ENCODE assay signal across 16 mouse cellular contexts in genomic region chr1:88214462-88214952, GRCm38 (mm10). TPM values are rescaled to one million over a fixed set of nuclear protein-coding genes. Genes with fewer than 3 reads are reported as not detected.
A peak's percentile ranks its signal among the peaks of the same experiment; 100 is the strongest.
DNase-seq lines count a peak whose midpoint lies in the region; ATAC-seq and TF ChIP-seq lines count a peak whose summit lies in the region.
"Had no signal": no experiment of that assay in that cellular context is flagged by ENCODE, and none has a peak within 500 bp of the region (broad histone marks: within the 10 kb centered on the region; RNA-seq: fewer than 3 reads in every experiment).

No protein-coding gene starts in this region.

- no peak for TF ChIP-seq CTCF in lung, postnatal 0 days (IDR thresholded peaks at IDR 0.05)

- no peak overlapping the region for H3K27ac ChIP-seq in forebrain, embryonic 14.5 days (ENCODE audit: low read depth, low read length)
- H3K27ac ChIP-seq in forebrain, embryonic 13.5 days: no peak overlapping the region
- H3K27ac ChIP-seq in lung, postnatal 0 days (ENCODE audit: low read length): no peak overlapping the region
- H3K27ac ChIP-seq: neural tube, embryonic 13.5 days had no signal

- ATAC-seq in forebrain, embryonic 14.5 days: no peak
- no peak for ATAC-seq in forebrain, embryonic 13.5 days
- no peak for ATAC-seq in lung, postnatal 0 days
- ATAC-seq in monocyte, adult 5-6 weeks (replicated peaks; ENCODE audit: insufficient number of reproducible peaks, low FRiP score, low TSS enrichment, poor library complexity, severe bottlenecking): 0 out of 2 replicates have a peak, but pooled peaks have one; percentile 1

- H3K4me3 ChIP-seq in forebrain, embryonic 14.5 days (ENCODE audit: low read depth, low read length): no peak overlapping the region
- H3K4me3 ChIP-seq in forebrain, embryonic 13.5 days: no peak overlapping the region
- no peak overlapping the region for H3K4me3 ChIP-seq in lung, postnatal 0 days (ENCODE audit: low read depth, low read length)
- H3K4me3 ChIP-seq: neural tube, embryonic 13.5 days had no signal

- 78% methylated on average over 2 of the region's 2 CpGs for WGBS in forebrain, embryonic 14.5 days
- 79% methylated on average over 2 of the region's 2 CpGs for WGBS in forebrain, embryonic 13.5 days
- WGBS in lung, postnatal 0 days: 72% methylated on average over 2 of the region's 2 CpGs

- TF ChIP-seq EP300 in lung, postnatal 0 days (IDR thresholded peaks at IDR 0.05): no peak

- no peaks in the 10 kb centered on the region for H3K36me3 ChIP-seq in forebrain, embryonic 14.5 days (ENCODE audit: control insufficient read depth, insufficient read depth, low read length)
- H3K36me3 ChIP-seq in forebrain, embryonic 13.5 days (ENCODE audit: poor library complexity, severe bottlenecking): no peaks in the 10 kb centered on the region
- H3K36me3 ChIP-seq in lung, postnatal 0 days (ENCODE audit: insufficient read depth, low read length): no peaks in the 10 kb centered on the region
- H3K36me3 ChIP-seq: neural tube, embryonic 13.5 days had no signal

- peak; percentile 0 for DNase-seq in forebrain, embryonic 14.5 days (ENCODE audit: low spot score)
- DNase-seq in lung, postnatal 0 days (ENCODE audit: low spot score): peak; percentile 23
- DNase-seq in lung, postnatal 10 days: no peak
- peak; percentile 2 for DNase-seq in R1 (ENCODE audit: low read depth, low spot score)
- DNase-seq in testis, postnatal 10 days (ENCODE audit: low spot score): no peak
- DNase-seq in kidney, postnatal 14 days: no peak
- DNase-seq: adrenal gland, postnatal 25 days; cerebellum, adult 9-11 months; kidney, adult 8-10 months; lung, postnatal 36 days; thymus, postnatal 25 days had no signal

- no peaks in the 10 kb centered on the region for H3K4me1 ChIP-seq in forebrain, embryonic 14.5 days (ENCODE audit: control insufficient read depth, insufficient read depth, low read length)
- no peaks in the 10 kb centered on the region for H3K4me1 ChIP-seq in forebrain, embryonic 13.5 days
- no peaks in the 10 kb centered on the region for H3K4me1 ChIP-seq in lung, postnatal 0 days (ENCODE audit: insufficient read depth, low read depth, low read length)
- H3K4me1 ChIP-seq: neural tube, embryonic 13.5 days had no signal

- no peak overlapping the region for H3K4me2 ChIP-seq in forebrain, embryonic 14.5 days (ENCODE audit: low read length)
- no peak overlapping the region for H3K4me2 ChIP-seq in forebrain, embryonic 13.5 days
- H3K4me2 ChIP-seq in lung, postnatal 0 days (replicated peaks; ENCODE audit: low read depth, low read length): no peak overlapping the region
- H3K4me2 ChIP-seq: neural tube, embryonic 13.5 days had no signal

- no peak overlapping the region for H3K9ac ChIP-seq in forebrain, embryonic 14.5 days (ENCODE audit: low read length)
- H3K9ac ChIP-seq in forebrain, embryonic 13.5 days: no peak overlapping the region
- H3K9ac ChIP-seq in lung, postnatal 0 days (replicated peaks; ENCODE audit: low read depth): no peak overlapping the region
- H3K9ac ChIP-seq: neural tube, embryonic 13.5 days had no signal

- no peaks in the 10 kb centered on the region for H3K27me3 ChIP-seq in forebrain, embryonic 14.5 days (replicated peaks; ENCODE audit: control insufficient read depth, insufficient read depth, low read length)
- H3K27me3 ChIP-seq in forebrain, embryonic 13.5 days: no peaks in the 10 kb centered on the region
- no peaks in the 10 kb centered on the region for H3K27me3 ChIP-seq in lung, postnatal 0 days (replicated peaks; ENCODE audit: insufficient read depth, low read length)
- H3K27me3 ChIP-seq: neural tube, embryonic 13.5 days had no signal

- H3K9me3 ChIP-seq in forebrain, embryonic 14.5 days (replicated peaks; ENCODE audit: control insufficient read depth, low read length): peaks cover 51% of the 10 kb centered on the region
- H3K9me3 ChIP-seq in forebrain, embryonic 13.5 days (replicated peaks): peaks cover 61% of the 10 kb centered on the region
- H3K9me3 ChIP-seq in lung, postnatal 0 days (ENCODE audit: low read length): peaks cover 54% of the 10 kb centered on the region

RNA-seq across cellular contexts. Expression of gene Ugt1a1, which starts 2.7 kb away (rescaled TPM):
- polyA plus RNA-seq in forebrain, embryonic 14.5 days (2014; fragmentation: Nextera tagmentation; extraction: Ambion mirVana): not detected in 2 replicates
- not detected in 2 replicates for polyA plus RNA-seq in forebrain, embryonic 13.5 days (2015; fragmentation: Nextera tagmentation; extraction: Ambion mirVana)
- 0.21 and 0.26 TPM in 2 replicates for polyA plus RNA-seq in lung, postnatal 0 days (2015; fragmentation: Nextera tagmentation; extraction: Ambion mirVana)
- total RNA-seq in monocyte, adult 5-6 weeks (2017): 0.57 to 0.68 TPM (median 0.64 TPM) in 3 replicates
- polyA plus RNA-seq: heart, embryonic 14.5 days; neural tube, embryonic 13.5 days had no signal

RNA-seq across cellular contexts. Expression of gene Dnajb3, which starts 8.9 kb away (rescaled TPM):
- 11.8 and 14.4 TPM in 2 replicates for polyA plus RNA-seq in forebrain, embryonic 14.5 days (2014; fragmentation: Nextera tagmentation; extraction: Ambion mirVana)
- polyA plus RNA-seq in forebrain, embryonic 13.5 days (2015; fragmentation: Nextera tagmentation; extraction: Ambion mirVana): 11.1 and 12.5 TPM in 2 replicates
- polyA plus RNA-seq in lung, postnatal 0 days (2015; fragmentation: Nextera tagmentation; extraction: Ambion mirVana): 2.7 and 3.8 TPM in 2 replicates
- not detected in 3 replicates for total RNA-seq in monocyte, adult 5-6 weeks (2017)

RNA-seq across cellular contexts. Expression of gene Mroh2a, which starts 12.3 kb away (rescaled TPM):
- 1.3 and 1.7 TPM in 2 replicates for polyA plus RNA-seq in forebrain, embryonic 14.5 days (2014; fragmentation: Nextera tagmentation; extraction: Ambion mirVana)
- polyA plus RNA-seq in forebrain, embryonic 13.5 days (2015; fragmentation: Nextera tagmentation; extraction: Ambion mirVana): 1.7 TPM in 2 replicates
- polyA plus RNA-seq in lung, postnatal 0 days (2015; fragmentation: Nextera tagmentation; extraction: Ambion mirVana): 0.15 and 0.43 TPM in 2 replicates
- 0.38 to 2.2 TPM (median 1.2 TPM) in 3 replicates for total RNA-seq in monocyte, adult 5-6 weeks (2017)

RNA-seq across cellular contexts. Expression of gene Ugt1a2, which starts 14.1 kb away (rescaled TPM):
- not detected in 2 replicates for polyA plus RNA-seq in forebrain, embryonic 14.5 days (2014; fragmentation: Nextera tagmentation; extraction: Ambion mirVana)
- polyA plus RNA-seq in forebrain, embryonic 13.5 days (2015; fragmentation: Nextera tagmentation; extraction: Ambion mirVana): not detected in 2 replicates
- polyA plus RNA-seq in lung, postnatal 0 days (2015; fragmentation: Nextera tagmentation; extraction: Ambion mirVana): 0.08 and 0.11 TPM in 2 replicates
- total RNA-seq in monocyte, adult 5-6 weeks (2017): 1.4 to 1.8 TPM in 2 of 3 replicates, not detected in the other
- total RNA-seq: left cerebral cortex, postnatal 14 days had no signal
- polyA plus RNA-seq: heart, embryonic 14.5 days; neural tube, embryonic 13.5 days had no signal

RNA-seq across cellular contexts. Expression of gene Ugt1a5, which starts 48.7 kb away (rescaled TPM):
- polyA plus RNA-seq in forebrain, embryonic 14.5 days (2014; fragmentation: Nextera tagmentation; extraction: Ambion mirVana): not detected in 2 replicates
- not detected in 2 replicates for polyA plus RNA-seq in forebrain, embryonic 13.5 days (2015; fragmentation: Nextera tagmentation; extraction: Ambion mirVana)
- polyA plus RNA-seq in lung, postnatal 0 days (2015; fragmentation: Nextera tagmentation; extraction: Ambion mirVana): not detected in 2 replicates
- total RNA-seq in monocyte, adult 5-6 weeks (2017): 1.5 to 2.3 TPM in 2 of 3 replicates, not detected in the other
- polyA plus RNA-seq: heart, embryonic 14.5 days; neural tube, embryonic 13.5 days had no signal

Comparison
In these comparisons a context has a peak if more than half of its experiments do, and no peak if none do; other contexts are left out.
1. DNase-seq: peak in forebrain, embryonic 14.5 days (single experiment), lung, postnatal 0 days (single experiment) and R1 (single experiment); none in lung, postnatal 10 days (single experiment), testis, postnatal 10 days (single experiment) and kidney, postnatal 14 days (single experiment).